Mouse (Mus musculus) testis, adult 2 months (tissue): ENCODE measurements around the gene Pck2.

Source experiments
- CTCF ChIP-seq: fragments of 200-500 bp; IDR thresholded peaks from 2 replicates; pipeline ENCODE4 v1.5.1; 2012; ENCODE audit warnings: low read depth, mild to moderate bottlenecking, inconsistent platforms, low read length, moderate library complexity; ENCODE audit not compliant: control insufficient read depth, insufficient read depth, insufficient replicate concordance
- POLR2A ChIP-seq: fragments of 200-500 bp; IDR thresholded peaks from 2 replicates; pipeline ENCODE4 v1.6.1; 2012; ENCODE audit warnings: low read depth, mild to moderate bottlenecking, inconsistent platforms, low read length, moderate library complexity; ENCODE audit not compliant: control insufficient read depth

GRCm38 (mm10) chr14:55492103-55492502 is 48.0 kb upstream of the Pck2 start:
- TF ChIP-seq POLR2A (no peak), CTCF (no peak)
